Comparison of ENCODE assay signal across 24 mouse cellular contexts in the genomic region with DNA sequence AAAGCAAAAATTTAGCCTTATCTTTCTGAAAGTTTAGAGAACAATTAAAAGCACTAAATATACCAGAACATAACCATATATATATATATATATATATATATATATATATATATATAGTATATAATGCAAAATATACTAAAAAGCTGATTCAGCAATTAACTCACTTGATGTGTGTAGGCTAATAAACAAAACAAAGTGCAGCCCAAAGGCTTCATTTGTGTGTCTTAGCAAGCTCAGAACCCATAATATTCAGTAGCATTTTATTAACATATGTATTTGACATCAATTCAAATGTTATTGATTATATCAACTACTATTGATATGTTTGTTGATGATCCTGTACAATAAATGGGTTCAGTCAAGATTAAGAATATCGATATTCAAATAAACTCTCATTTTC. TPM values are rescaled to one million over a fixed set of nuclear protein-coding genes. Genes with fewer than 3 reads are reported as not detected.
DNase-seq lines count a peak whose midpoint lies in the region; ATAC-seq and TF ChIP-seq lines count a peak whose summit lies in the region.
"Had no signal": no experiment of that assay in that cellular context is flagged by ENCODE, and none has a peak within 500 bp of the region (broad histone marks: within the 10 kb centered on the region; RNA-seq: fewer than 3 reads in every experiment).

No protein-coding gene starts in this region.

- H3K9me3 ChIP-seq in CH12.LX (replicated peaks; ENCODE audit: low read length) (no peaks in the 10 kb centered on the region), ES-E14 (ENCODE audit: control insufficient read depth, insufficient read depth, low read depth, low read length) (no peaks in the 10 kb centered on the region), MEL (replicated peaks; ENCODE audit: insufficient read depth, low read length) (no peaks in the 10 kb centered on the region)
- no peaks in the 10 kb centered on the region for H3K9me3 ChIP-seq in kidney, embryonic 14.5 days (ENCODE audit: control insufficient read depth, low read length)
- H3K9me3 ChIP-seq: G1E had no signal

- no peak for ATAC-seq in kidney, embryonic 14.5 days (ENCODE audit: low FRiP score, low TSS enrichment)
- ATAC-seq: activated CD4-positive, CD25-positive, alpha-beta regulatory T cell, adult 4 months; CD4-positive, CD25-positive, alpha-beta regulatory T cell, adult 4 months; Patski had no signal

- H3K36me3 ChIP-seq in CH12.LX (replicated peaks in 1 of 2; ENCODE audit: control insufficient read depth in 1 of 2, insufficient read depth in 1 of 2, low read length in 1 of 2) (no peaks in the 10 kb centered on the region), ES-E14 (ENCODE audit: control insufficient read depth, insufficient read depth, low read length, poor library complexity, severe bottlenecking) (no peaks in the 10 kb centered on the region), MEL (ENCODE audit: control insufficient read depth in 1 of 2, insufficient read depth in 2 of 2, low read length in 2 of 2) (peaks cover 0 to 2% of the 10 kb centered on the region in 2 experiments; a peak in 1 of 4 replicates)
- no peaks in the 10 kb centered on the region for H3K36me3 ChIP-seq in kidney, embryonic 14.5 days (ENCODE audit: control insufficient read depth, insufficient read depth, low read length)
- H3K36me3 ChIP-seq: G1E had no signal

- WGBS in kidney, embryonic 14.5 days = 86% methylated on average over 1 of the region's 1 CpGs

- no peak for TF ChIP-seq RAD21 in CH12.LX (IDR thresholded peaks at IDR 0.05; ENCODE audit: low read depth, low read length)
- no peak for TF ChIP-seq RAD21 in MEL (IDR thresholded peaks at IDR 0.05; ENCODE audit: low read depth, low read length)

- TF ChIP-seq CTCF in gastrocnemius, adult 2 months (IDR thresholded peaks at IDR 0.05) = no peak
- no peak for TF ChIP-seq CTCF in CH12.LX (conservative IDR thresholded peaks at IDR 0.05 in 1 of 2, IDR thresholded peaks at IDR 0.05 in 1 of 2; ENCODE audit: low read depth in 2 of 2, low read length in 2 of 2)
- TF ChIP-seq CTCF in MEL (IDR thresholded peaks at IDR 0.05 in 2 of 3, conservative IDR thresholded peaks at IDR 0.05 in 1 of 3; ENCODE audit: control insufficient read depth in 1 of 3, insufficient read depth in 1 of 3, low read depth in 2 of 3, low read length in 3 of 3, poor library complexity in 1 of 3, severe bottlenecking in 1 of 3) = no peak

- in situ Hi-C loops in CH12.LX (cut with MboI; ENCODE audit: low pct_ligation_motif_present, low pct_unique_long_range_greater_than_20kb, low sequenced_read_pairs) (no loop called here), ES-E14 (cut with MboI; ENCODE audit: low sequenced_read_pairs in 2 of 2, unreplicated experiment in 2 of 2) (no loop called here)

- H3K27me3 ChIP-seq in CH12.LX (replicated peaks) (no peaks in the 10 kb centered on the region), MEL (ENCODE audit: control insufficient read depth in 1 of 2, insufficient read depth in 2 of 2, low read length in 2 of 2) (no peaks in the 10 kb centered on the region)
- H3K27me3 ChIP-seq in kidney, embryonic 14.5 days (ENCODE audit: control insufficient read depth, insufficient read depth, low read length) = 0 out of 2 replicates have a peak, but pooled peaks cover 2% of the 10 kb centered on the region

- no peaks in the 10 kb centered on the region for H3K4me1 ChIP-seq in CH12.LX (ENCODE audit: control insufficient read depth in 1 of 2, insufficient read depth in 2 of 2)
- H3K4me1 ChIP-seq in ES-E14 (ENCODE audit: control insufficient read depth in 2 of 2, insufficient read depth in 2 of 2, low read length in 2 of 2, poor library complexity in 1 of 2) = no peaks in the 10 kb centered on the region
- H3K4me1 ChIP-seq in MEL (ENCODE audit: control insufficient read depth in 1 of 2, insufficient read depth in 2 of 2, low read length in 2 of 2) = no peaks in the 10 kb centered on the region
- H3K4me1 ChIP-seq in kidney, embryonic 14.5 days (ENCODE audit: control insufficient read depth, insufficient read depth, low read length) = no peaks in the 10 kb centered on the region

- DNase-seq in gastrocnemius, adult 2 months = no peak
- no peak for DNase-seq in gastrocnemius, adult 8-10 months (ENCODE audit: low spot score in 2 of 2)
- DNase-seq in CH12.LX (ENCODE audit: extremely low read depth) (no peak), ES-E14 (ENCODE audit: low read depth, low spot score) (no peak), MEL (ENCODE audit: low read depth, low spot score) (no peak)
- DNase-seq in cerebellum, adult 18-20 months = no peak
- no peak for DNase-seq in heart, adult 18-20 months
- DNase-seq: adrenal gland, adult 2 months; adrenal gland, adult 8-10 months; adrenal gland, postnatal 10 days; adrenal gland, postnatal 14 days; adrenal gland, postnatal 25 days; adrenal gland, postnatal 36 days; B cell, adult 2 months; cerebellum, adult 11 months; cerebellum, adult 11-12 months; cerebellum, adult 2 months; cerebellum, adult 8-10 months; cerebellum, adult 9-10 months had no signal

- no peaks in the 10 kb centered on the region for H3K79me2 ChIP-seq in CH12.LX (replicated peaks; ENCODE audit: control insufficient read depth, extremely low read depth, insufficient read depth, poor library complexity, severe bottlenecking)
- no peaks in the 10 kb centered on the region for H3K79me2 ChIP-seq in MEL (ENCODE audit: control insufficient read depth, insufficient read depth, low read length, poor library complexity)

- H3K4me3 ChIP-seq in gastrocnemius, adult 2 months = peak overlapping the region; percentile 80
- H3K4me3 ChIP-seq in CH12.LX (replicated peaks in 1 of 3; ENCODE audit: low read depth in 2 of 3, low read length in 2 of 3, poor library complexity in 1 of 3) (no peak overlapping the region), ES-E14 (ENCODE audit: insufficient read depth in 1 of 2, low read depth in 1 of 2, low read length in 2 of 2, poor library complexity in 1 of 2, severe bottlenecking in 1 of 2) (no peak overlapping the region), MEL (ENCODE audit: control insufficient read depth in 1 of 2, insufficient read depth in 1 of 2, low read depth in 2 of 2, low read length in 2 of 2) (no peak overlapping the region)
- H3K4me3 ChIP-seq in kidney, embryonic 14.5 days (ENCODE audit: low read length) = no peak overlapping the region

- TF ChIP-seq POLR2A in CH12.LX (IDR thresholded peaks at IDR 0.05; ENCODE audit: low read depth, low read length) = no peak
- TF ChIP-seq POLR2A in MEL (IDR thresholded peaks at IDR 0.05; ENCODE audit: control insufficient read depth in 1 of 2, insufficient read depth in 1 of 2, low read depth in 1 of 2, low read length in 2 of 2, poor library complexity in 1 of 2) = no peak

- intact Hi-C loops in gastrocnemius, adult 2 months (cut with DNase I) = loop anchor here (10.0 kb wide), 1 partner anchor 163 kb away; no protein-coding TSS in a partner anchor

- H3K9ac ChIP-seq in CH12.LX (ENCODE audit: insufficient read depth, low read depth) (no peak overlapping the region), ES-E14 (ENCODE audit: insufficient read depth, low read depth, low read length, poor library complexity, severe bottlenecking) (no peak overlapping the region), MEL (ENCODE audit: control insufficient read depth, low read depth, low read length, poor library complexity, severe bottlenecking) (no peak overlapping the region)
- no peak overlapping the region for H3K9ac ChIP-seq in kidney, embryonic 14.5 days (ENCODE audit: low read depth, low read length)

- TF ChIP-seq EP300 in CH12.LX (IDR thresholded peaks at IDR 0.05; ENCODE audit: low read length) = no peak
- no peak for TF ChIP-seq EP300 in MEL (IDR thresholded peaks at IDR 0.05; ENCODE audit: low read depth in 1 of 2, low read length in 2 of 2)

- H3K4me2 ChIP-seq in CH12.LX (ENCODE audit: insufficient read depth, low read depth, poor library complexity, severe bottlenecking) = no peak overlapping the region
- no peak overlapping the region for H3K4me2 ChIP-seq in kidney, embryonic 14.5 days (replicated peaks; ENCODE audit: low read depth, low read length)

- H3K27ac ChIP-seq in gastrocnemius, adult 2 months = peak overlapping the region; percentile 96
- H3K27ac ChIP-seq in CH12.LX (ENCODE audit: insufficient read depth, low read depth) = no peak overlapping the region
- H3K27ac ChIP-seq in ES-E14 (ENCODE audit: insufficient read depth, low read depth, low read length, poor library complexity, severe bottlenecking) = no peak overlapping the region
- no peak overlapping the region for H3K27ac ChIP-seq in MEL (ENCODE audit: control insufficient read depth, low read depth, low read length)
- no peak overlapping the region for H3K27ac ChIP-seq in kidney, embryonic 14.5 days (ENCODE audit: low read depth, low read length)

- dilution Hi-C loops in CH12.LX (cut with MboI; ENCODE audit: extremely low pct_ligation_motif_present, extremely low pct_unique_long_range_greater_than_20kb, low sequenced_read_pairs) = no loop called here

TF ChIP-seq in CH12.LX, 34 proteins besides CTCF, POLR2A, EP300 and RAD21:
- TF ChIP-seq MAFK (IDR thresholded peaks at IDR 0.05; ENCODE audit: insufficient replicate concordance, low read length) (peak; percentile 68), HCFC1 (IDR thresholded peaks at IDR 0.05; ENCODE audit: low read depth, low read length) (no peak)

TF ChIP-seq in ES-E14, 5 proteins besides CTCF, POLR2A, EP300 and RAD21:
- TF ChIP-seq MAFK (IDR thresholded peaks at IDR 0.05; ENCODE audit: insufficient read depth, low read depth, low read length) (0 out of 2 replicates have a peak, but pooled peaks have one; percentile 33), ZNF384 (IDR thresholded peaks at IDR 0.05; ENCODE audit: low read depth, low read length) (no peak)

TF ChIP-seq in MEL, 35 proteins besides CTCF, POLR2A, EP300 and RAD21:
- TF ChIP-seq USF2 (IDR thresholded peaks at IDR 0.05; ENCODE audit: borderline replicate concordance in 1 of 2, insufficient read depth in 1 of 2, low read depth in 1 of 2, low read length in 2 of 2) = no peak
- peak; percentile 60; the same call in 1 of the 2 replicates for TF ChIP-seq MAFK (IDR thresholded peaks at IDR 0.05; ENCODE audit: borderline replicate concordance, low read depth, low read length)
- no peak for TF ChIP-seq ETS1 (IDR thresholded peaks at IDR 0.05; ENCODE audit: low read depth, low read length)
TF ChIP-seq in MEL: peak in this region for 1.

RNA-seq across cellular contexts. Expression of a gene that starts 3.9 kb away (rescaled TPM):
- total RNA-seq in gastrocnemius, adult 2 months (2021) = 100 to 1,000 TPM; 354 to 497 TPM
- total RNA-seq in gastrocnemius, adult 8-10 months (2022) = 100 to 1,000 TPM; 425 to 467 (median 426) TPM
- 99.9 and 113 TPM in 2 replicates for total RNA-seq in CH12.LX (2012; rRNA removed)
- total RNA-seq in CH12.LX (2014; rRNA removed) = 107 and 134 TPM in 2 replicates
- polyA plus RNA-seq in CH12.LX (2012; ENCODE audit: insufficient read length, low read depth) = 159 and 199 TPM in 2 replicates
- total RNA-seq in ES-E14 (2012; rRNA removed) = 0.32 and 0.76 TPM in 2 replicates
- not detected in 2 replicates for total RNA-seq in MEL (2012; rRNA removed)
- polyA plus RNA-seq in MEL (2012; ENCODE audit: insufficient read depth in 1 of 2, insufficient read length in 2 of 2, low read depth in 1 of 2, low replicate concordance in 2 of 2, missing spikeins in 1 of 2) = not detected
- polyA plus RNA-seq in kidney, embryonic 14.5 days (2014; fragmentation: Nextera tagmentation; extraction: Ambion mirVana) = 54.8 and 56.7 TPM in 2 replicates
- total RNA-seq in heart, adult 18-20 months (2021) = 10 to 100 TPM; 53.4 to 56.5 TPM
- polyA plus RNA-seq: G1E, Patski had no signal

Comparison
In these comparisons a context has a peak if more than half of its experiments do, and no peak if none do; other contexts are left out.
1. RNA of a gene that starts 3.9 kb away (total RNA-seq): 354 to 497 TPM in gastrocnemius, adult 2 months, 425 to 467 TPM in gastrocnemius, adult 8-10 months, 99.9 to 134 TPM in CH12.LX and 53.4 to 56.5 TPM in heart, adult 18-20 months; 0.32 to 0.76 TPM in ES-E14 and not detected in MEL; every median in the first group is over 10 times any median in the second.